Mouse (Mus musculus) neural tube, postnatal 0 days (tissue): Measurements from ENCODE around the gene Spin2d. TPM values are rescaled to one million over a fixed set of nuclear protein-coding genes. Genes with fewer than 3 reads are reported as not detected.

Source experiments
- polyA plus RNA-seq: library from polyadenylated mRNA; unstranded; fragments of >200 nt; fragmentation: Nextera tagmentation; extraction: Ambion mirVana; gene quantifications from 2 replicates; pipeline ENCODE4 v1.2.1, GENCODE M21; 2015

Spin2d gene
- not detected in 2 replicates for polyA plus RNA-seq

GRCm38 (mm10) chrX:73176889-73177288 lies at the start of gene Spin2d:
Gene Spin2d (minus strand): TSS chrX:73176989.

GRCm38 (mm10) chrX:73213819-73214564 lies 37.2 kb upstream of the Spin2d start, which contains the start of gene Xlr4b:
Gene Xlr4b (plus strand): TSS chrX:73214333.

GRCm38 (mm10) chrX:73191934-73192333 lies 15.1 kb upstream of the Spin2d start, which contains the start of gene Xlr3b:
Gene Xlr3b (plus strand): TSS chrX:73192207.

GRCm38 (mm10) chrX:73149350-73149749 lies 27.4 kb downstream of the Spin2d start, which contains the start of gene DXBay18:
Gene DXBay18 (minus strand): TSS chrX:73149450.

GRCm38 (mm10) chrX:73148496-73148895 lies 28.3 kb downstream of the Spin2d start, which contains the start of gene Xlr5b:
Gene Xlr5b (plus strand): TSS chrX:73148796.

Other genes starting within 250 kb of the Spin2d start
- 0.43 and 0.97 TPM in 2 replicates for gene Zfp185, start 189.7 kb downstream of the Spin2d start, polyA plus RNA-seq
- gene Pnma5, start 139.9 kb downstream of the Spin2d start, polyA plus RNA-seq, result 0.23 and 0.27 TPM in 2 replicates
- 5.8 and 7.3 TPM in 2 replicates for gene Pnma3, start 112.2 kb downstream of the Spin2d start, polyA plus RNA-seq
- 1.4 TPM in 1 of 2 replicates, not detected in the other for gene Xlr4a, start 94.5 kb downstream of the Spin2d start, polyA plus RNA-seq
- 2.1 and 4.1 TPM in 2 replicates for gene Xlr3a, start 79.9 kb downstream of the Spin2d start, polyA plus RNA-seq
- 0.41 and 1.2 TPM in 2 replicates for gene Gm14685, start 59.9 kb downstream of the Spin2d start, polyA plus RNA-seq
- not detected in 2 replicates for gene Xlr5b, start 28.2 kb downstream of the Spin2d start, polyA plus RNA-seq
- gene DXBay18, start 27.5 kb downstream of the Spin2d start, polyA plus RNA-seq, result 0.84 TPM in 1 of 2 replicates, not detected in the other
- gene Xlr3b, start 15.2 kb upstream of the Spin2d start, polyA plus RNA-seq, result 1.4 and 21.8 TPM in 2 replicates
- gene Xlr4b, start 37.3 kb upstream of the Spin2d start, polyA plus RNA-seq, result 0.94 TPM in 1 of 2 replicates, not detected in the other
- 35.4 and 37.0 TPM in 2 replicates for gene F8a, start 51.3 kb upstream of the Spin2d start, polyA plus RNA-seq
- gene Xlr4c, start 66.1 kb upstream of the Spin2d start, polyA plus RNA-seq, result 0.18 and 0.58 TPM in 2 replicates
- 0.12 and 0.33 TPM in 2 replicates for gene Xlr3c, start 88.4 kb upstream of the Spin2d start, polyA plus RNA-seq
- not detected in 2 replicates for gene Xlr5a, start 116.0 kb upstream of the Spin2d start, polyA plus RNA-seq
- gene Xlr5c, start 116.0 kb upstream of the Spin2d start, polyA plus RNA-seq, result not detected in 2 replicates
- gene Gm45015, start 159.9 kb upstream of the Spin2d start, polyA plus RNA-seq, result not detected in 2 replicates
- 5.0 and 5.6 TPM in 2 replicates for gene Zfp275, start 165.6 kb upstream of the Spin2d start, polyA plus RNA-seq
- gene Gm18336, start 221.7 kb upstream of the Spin2d start, polyA plus RNA-seq, result 0.06 TPM in 1 of 2 replicates, not detected in the other
- gene Zfp92, start 234.1 kb upstream of the Spin2d start, polyA plus RNA-seq, result 1.3 and 1.9 TPM in 2 replicates